Mouse (Mus musculus) liver, embryonic 11.5 days (tissue): ENCODE measurements at regions not wholly inside any gene's neighbourhood (a gene's known extent, or its start where the extent isn't known, plus 50 kb on each side); places are given as distances from the start of the nearest gene placed in this dataset.

Experiments used
- ATAC-seq: fragments of 200-750 bp; cut with Nextera tagmentation; replicated peaks from 2 replicates; pipeline ENCODE4 v1.8.0; 2017; ENCODE audit warnings: moderate number of reproducible peaks, mild to moderate bottlenecking, moderate TSS enrichment, moderate library complexity; ENCODE audit not compliant: low FRiP score
- DNase-seq: peaks from one replicate; pipeline ENCODE4 v3.0.0-alpha.2; 2017; ENCODE audit warnings: low spot score
- H3K27ac ChIP-seq: fragments of 300-500 bp; sonication (generic); 2 replicates; pipeline ENCODE4 v1.5.1; 2014; ENCODE audit warnings: mild to moderate bottlenecking, low read depth, low read length, control low read depth
- H3K27me3 ChIP-seq: fragments of 300-500 bp; sonication (generic); replicated peaks from 2 replicates; pipeline ENCODE4 v1.6.1; 2014; ENCODE audit warnings: low read length, mixed read lengths; ENCODE audit not compliant: control insufficient read depth, insufficient read depth
- H3K36me3 ChIP-seq: fragments of 300-500 bp; sonication (generic); 2 replicates; pipeline ENCODE4 v1.6.1; 2014; ENCODE audit warnings: mild to moderate bottlenecking, low read length, moderate library complexity, mixed read lengths; ENCODE audit not compliant: control insufficient read depth, insufficient read depth
- H3K4me1 ChIP-seq: fragments of 300-500 bp; sonication (generic); replicated peaks from 2 replicates; pipeline ENCODE4 v1.6.1; 2014; ENCODE audit warnings: low read length, mixed read lengths; ENCODE audit not compliant: control insufficient read depth, insufficient read depth
- H3K4me2 ChIP-seq: fragments of 300-500 bp; sonication (generic); 2 replicates; pipeline ENCODE4 v1.6.1; 2014; ENCODE audit warnings: mild to moderate bottlenecking, control low read depth, moderate library complexity
- H3K4me3 ChIP-seq: fragments of 300-500 bp; sonication (generic); 2 replicates; pipeline ENCODE4 v1.5.1; 2014; ENCODE audit warnings: low read depth, low read length, control low read depth
- H3K9ac ChIP-seq: fragments of 300-500 bp; sonication (generic); 2 replicates; pipeline ENCODE4 v1.6.1; 2014; ENCODE audit warnings: low read depth, low read length, control low read depth
- H3K9me3 ChIP-seq: fragments of 300-500 bp; sonication (generic); 2 replicates; pipeline ENCODE4 v1.6.1; 2016; ENCODE audit warnings: low read length, inconsistent platforms, mixed read lengths; ENCODE audit not compliant: control insufficient read depth
- WGBS: fragments of 180-500 bp; shearing (Covaris S2); extraction: QIAGEN DNeasy Blood & Tissue Kit; methylation state at CpG from one replicate; pipeline ENCODE4 v1.1.7; 2014; 5-methylcytosine and 5-hydroxymethylcytosine counted together

DNA sequence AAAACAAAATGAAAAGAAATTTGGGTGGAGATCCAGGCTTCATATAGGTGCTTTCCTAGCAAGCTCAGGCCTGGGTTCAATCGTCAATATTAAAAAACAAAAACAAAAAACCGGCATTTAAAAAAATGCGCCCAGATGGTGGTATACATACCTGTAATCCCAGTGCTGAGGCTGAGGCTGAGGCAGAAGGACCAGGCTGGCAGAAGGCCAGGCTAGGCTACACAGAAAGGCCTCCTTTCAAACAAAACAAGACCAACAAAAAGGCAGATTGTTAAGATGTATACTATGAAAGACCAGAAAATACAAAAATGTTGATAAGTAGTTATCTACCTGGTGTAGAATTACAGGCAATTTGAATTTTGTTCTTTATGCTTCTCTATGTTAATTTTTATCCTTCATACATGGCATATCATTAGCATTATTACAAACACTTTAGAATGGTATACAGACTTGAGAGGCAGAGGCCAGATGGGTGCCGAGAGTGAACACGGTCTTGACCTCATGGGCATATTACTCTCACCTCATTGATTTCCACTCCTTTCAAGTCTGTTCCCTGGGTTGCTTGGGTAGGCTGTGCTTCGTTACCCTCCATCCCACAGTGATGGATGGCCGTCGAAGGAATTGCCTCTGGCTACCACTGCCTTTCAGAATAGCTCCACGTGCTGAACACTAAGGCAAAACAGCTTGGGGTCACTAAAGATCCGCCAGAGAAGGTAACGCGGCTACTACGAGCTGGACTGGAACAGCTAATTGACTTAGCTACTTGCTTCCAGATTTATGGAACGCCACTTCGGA, 339.6 kb upstream of the Gm6657 start:
- no peaks in the 10 kb centered on the region for H3K9me3 ChIP-seq
- no peaks in the 10 kb centered on the region for H3K27me3 ChIP-seq
- WGBS, result 70% methylated on average over 15 of the region's 15 CpGs
- DNase-seq (no peak), ATAC-seq (no peak)
- H3K27ac ChIP-seq, result no peak overlapping the region
- no peak overlapping the region for H3K4me2 ChIP-seq
- H3K4me3 ChIP-seq, result no peak overlapping the region
- no peaks in the 10 kb centered on the region for H3K4me1 ChIP-seq
- no peak overlapping the region for H3K9ac ChIP-seq
- no peaks in the 10 kb centered on the region for H3K36me3 ChIP-seq

DNA sequence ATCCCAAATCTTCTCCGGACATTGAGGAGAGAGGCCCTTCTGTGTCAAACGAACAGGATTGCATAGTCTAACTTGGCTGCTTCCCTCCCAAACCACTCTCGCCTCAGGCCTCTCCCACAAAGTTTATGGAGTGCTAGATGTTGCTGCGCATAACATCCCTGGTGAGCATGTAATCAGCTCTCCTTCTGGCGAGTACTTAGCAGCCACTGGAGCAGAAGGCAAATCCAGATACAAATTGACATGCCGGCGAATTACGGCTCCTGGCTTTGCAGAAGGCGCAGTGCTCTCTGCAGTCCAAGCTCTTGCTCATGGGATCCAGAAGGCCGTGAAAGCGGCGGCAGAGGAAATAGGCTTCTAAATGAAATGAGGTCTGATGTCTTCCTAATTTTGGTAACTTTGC, 338.2 kb upstream of the Gm6657 start:
- no peak for DNase-seq
- Histone ChIP-seq H3K36me3 (no peaks in the 10 kb centered on the region), H3K4me3 (no peak overlapping the region), H3K27ac (no peak overlapping the region), H3K9me3 (no peaks in the 10 kb centered on the region), H3K4me1 (no peaks in the 10 kb centered on the region), H3K4me2 (no peak overlapping the region), H3K27me3 (no peaks in the 10 kb centered on the region), H3K9ac (no peak overlapping the region)
- WGBS, result 77% methylated on average over 12 of the region's 12 CpGs
- no peak for ATAC-seq

DNA sequence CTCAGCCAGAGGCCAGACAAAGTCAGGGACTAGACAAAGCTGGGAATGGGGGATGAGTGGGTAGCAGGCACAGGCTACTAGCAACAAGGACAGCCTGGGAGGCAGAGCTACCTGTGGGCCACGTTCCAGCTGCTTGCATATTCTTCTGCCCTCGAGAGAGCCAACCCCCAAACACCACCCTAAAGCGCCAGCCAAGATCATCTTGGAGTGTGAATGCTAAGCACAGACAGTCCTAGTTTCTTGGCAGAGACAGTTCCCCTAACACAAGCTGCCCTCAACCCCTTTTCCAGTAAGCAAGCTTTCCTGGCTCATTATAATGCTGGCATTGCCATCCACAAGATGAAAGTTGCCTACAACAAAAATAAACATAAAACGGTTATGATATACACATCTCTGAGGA, 336.8 kb upstream of the Gm6657 start:
- H3K27ac ChIP-seq, result no peak overlapping the region
- ATAC-seq (no peak), DNase-seq (no peak)
- 70% methylated on average over 4 of the region's 4 CpGs for WGBS
- H3K36me3 ChIP-seq, result no peaks in the 10 kb centered on the region
- no peaks in the 10 kb centered on the region for H3K4me1 ChIP-seq
- no peaks in the 10 kb centered on the region for H3K27me3 ChIP-seq
- H3K9me3 ChIP-seq, result no peaks in the 10 kb centered on the region
- H3K4me2 ChIP-seq, result no peak overlapping the region
- no peak overlapping the region for H3K9ac ChIP-seq
- H3K4me3 ChIP-seq, result no peak overlapping the region

DNA sequence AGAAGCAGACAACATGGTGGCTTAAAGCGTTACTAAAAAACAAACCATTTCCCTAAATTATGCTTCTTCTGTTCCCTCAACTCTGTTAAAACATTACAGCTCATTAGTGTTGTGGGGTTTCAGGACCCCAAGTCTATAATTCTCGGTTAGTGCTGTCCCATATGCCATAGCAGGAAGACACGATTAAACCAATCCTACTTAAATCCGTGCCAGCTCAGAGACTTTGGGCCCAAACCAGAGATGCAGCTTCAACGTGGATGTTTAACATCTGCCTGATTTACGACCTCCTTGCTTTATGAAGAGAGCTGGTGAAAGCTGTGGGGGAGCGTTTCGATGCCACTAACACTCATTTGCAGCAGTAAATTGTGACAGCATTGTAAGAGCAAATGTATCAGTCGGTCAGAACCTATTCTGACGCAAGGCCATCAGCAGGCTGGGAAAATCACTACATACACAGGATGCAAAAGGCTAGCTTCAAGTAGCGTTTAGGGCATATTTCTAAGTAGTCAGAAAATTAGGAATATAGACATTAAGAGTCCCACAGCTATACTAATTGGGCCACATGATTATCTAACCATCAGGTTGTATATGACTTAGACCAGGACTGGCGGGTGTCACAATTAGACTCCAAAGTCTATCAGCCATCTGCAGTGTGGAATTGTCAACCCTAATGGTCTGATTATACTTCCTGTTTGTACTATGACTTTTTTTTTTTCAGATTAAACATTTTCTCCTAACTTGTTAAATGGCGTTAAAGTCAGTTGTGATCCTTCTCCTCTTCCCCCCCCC, 333.1 kb upstream of the Gm6657 start:
- ATAC-seq, result no peak
- no peak overlapping the region for H3K9ac ChIP-seq
- WGBS, result 77% methylated on average over 13 of the region's 13 CpGs
- no peaks in the 10 kb centered on the region for H3K9me3 ChIP-seq
- no peaks in the 10 kb centered on the region for H3K27me3 ChIP-seq
- H3K4me3 ChIP-seq, result no peak overlapping the region
- no peaks in the 10 kb centered on the region for H3K4me1 ChIP-seq
- H3K4me2 ChIP-seq, result no peak overlapping the region
- no peak for DNase-seq
- no peaks in the 10 kb centered on the region for H3K36me3 ChIP-seq
- H3K27ac ChIP-seq, result no peak overlapping the region

DNA sequence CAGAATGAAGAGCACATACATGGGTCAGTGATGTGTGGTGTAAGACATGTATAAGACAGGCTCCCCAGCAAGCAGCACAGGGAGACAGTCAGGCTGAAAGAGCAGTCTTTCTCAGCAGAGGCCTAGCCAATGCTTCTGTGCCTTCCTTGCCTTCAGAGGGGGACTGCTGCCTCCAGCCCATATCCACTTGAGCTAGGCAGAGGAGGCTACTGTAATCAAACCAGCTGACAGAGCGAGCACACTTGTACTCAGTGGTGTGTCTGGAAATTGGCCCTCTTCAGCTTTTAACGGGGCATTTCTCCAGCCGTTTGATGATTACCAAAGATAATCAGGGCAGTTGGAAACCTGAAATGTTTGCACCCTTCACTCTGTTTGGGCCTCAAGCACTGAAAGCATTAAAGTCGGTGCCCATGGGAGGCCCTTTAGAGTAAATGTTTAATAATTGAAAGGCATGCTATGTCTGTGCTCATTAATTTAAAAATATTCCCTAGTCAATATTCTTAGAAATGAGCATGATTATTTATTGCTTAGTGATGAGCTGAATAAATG, 326.0 kb upstream of the Gm6657 start:
- H3K4me2 ChIP-seq, result no peak overlapping the region
- no peak for DNase-seq
- H3K4me1 ChIP-seq, result no peaks in the 10 kb centered on the region
- WGBS, result 72% methylated on average over 4 of the region's 4 CpGs
- no peaks in the 10 kb centered on the region for H3K27me3 ChIP-seq
- no peak for ATAC-seq
- no peaks in the 10 kb centered on the region for H3K36me3 ChIP-seq
- no peak overlapping the region for H3K27ac ChIP-seq
- H3K9ac ChIP-seq, result no peak overlapping the region
- H3K4me3 ChIP-seq, result no peak overlapping the region
- H3K9me3 ChIP-seq, result no peaks in the 10 kb centered on the region

DNA sequence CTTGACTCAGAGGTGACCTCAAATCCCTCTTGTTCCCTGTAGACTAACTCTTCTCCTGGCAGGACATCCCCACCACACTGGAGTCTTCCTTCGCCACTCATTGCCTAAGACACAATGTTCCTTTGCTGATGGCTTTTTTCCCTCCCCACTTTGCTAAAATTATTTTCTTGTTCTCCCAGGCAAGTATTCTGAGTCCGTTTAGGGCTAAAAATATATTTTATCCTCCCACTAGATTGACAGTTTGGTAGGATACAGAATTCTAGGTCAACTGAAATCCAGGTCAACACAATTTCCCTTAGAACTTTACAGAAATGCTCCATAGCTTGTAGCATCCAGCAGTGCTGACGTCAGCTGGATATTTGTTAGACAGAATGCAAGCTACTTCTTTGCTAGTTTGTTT, 324.7 kb upstream of the Gm6657 start:
- H3K27me3 ChIP-seq, result no peaks in the 10 kb centered on the region
- H3K4me2 ChIP-seq, result no peak overlapping the region
- H3K9me3 ChIP-seq, result no peaks in the 10 kb centered on the region
- H3K36me3 ChIP-seq, result no peaks in the 10 kb centered on the region
- no peaks in the 10 kb centered on the region for H3K4me1 ChIP-seq
- no peak overlapping the region for H3K27ac ChIP-seq
- no peak for DNase-seq
- ATAC-seq, result no peak
- no peak overlapping the region for H3K4me3 ChIP-seq
- no peak overlapping the region for H3K9ac ChIP-seq
- 81% methylated on average over 3 of the region's 3 CpGs for WGBS

DNA sequence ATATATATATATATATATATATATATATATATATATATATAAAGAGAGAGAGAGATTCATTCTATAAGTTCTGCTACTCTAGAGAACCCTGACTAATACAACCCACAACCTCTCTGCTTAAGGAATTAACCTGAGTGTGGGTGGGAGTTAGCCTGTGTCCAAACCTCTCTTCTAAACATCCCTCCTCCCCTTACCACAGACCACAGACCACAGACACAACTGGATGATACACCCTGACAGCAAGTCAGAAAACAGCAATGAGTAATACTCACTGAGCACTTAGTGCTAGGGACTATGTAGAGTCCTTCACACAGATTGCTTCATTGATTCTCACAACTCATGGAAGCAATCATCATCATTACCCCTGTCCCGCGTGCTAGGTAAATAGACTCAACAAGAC, 306.7 kb upstream of the Gm6657 start:
- WGBS, result 93% methylated on average over 2 of the region's 2 CpGs
- DNase-seq (no peak), ATAC-seq (no peak)
- Histone ChIP-seq H3K9ac (no peak overlapping the region), H3K4me2 (no peak overlapping the region), H3K27me3 (no peaks in the 10 kb centered on the region), H3K27ac (no peak overlapping the region), H3K9me3 (no peaks in the 10 kb centered on the region), H3K4me1 (no peaks in the 10 kb centered on the region), H3K4me3 (no peak overlapping the region), H3K36me3 (no peaks in the 10 kb centered on the region)

DNA sequence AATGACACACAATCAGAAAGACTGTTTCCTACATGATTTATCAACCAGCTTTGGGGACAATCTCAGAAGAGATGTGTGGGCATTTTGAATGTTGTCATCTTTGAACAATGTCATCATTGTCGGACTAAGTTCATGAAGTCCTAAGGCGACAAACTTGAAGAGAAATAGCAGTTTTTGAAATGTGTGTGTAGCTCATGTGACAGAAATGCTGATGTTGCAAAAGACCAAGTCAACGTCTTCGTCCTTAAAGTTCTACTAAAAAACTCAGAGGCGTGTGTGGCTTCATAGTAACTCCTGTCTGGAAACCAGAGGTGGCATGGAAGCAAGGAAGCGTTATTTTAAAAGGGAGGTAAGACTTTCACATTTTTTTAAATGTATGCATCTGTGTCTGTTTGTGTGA, 302.6 kb upstream of the Gm6657 start:
- H3K27ac ChIP-seq, result no peak overlapping the region
- H3K4me3 ChIP-seq, result no peak overlapping the region
- no peaks in the 10 kb centered on the region; the same call in 1 of the 2 replicates for H3K27me3 ChIP-seq
- no peak for ATAC-seq
- WGBS, result 90% methylated on average over 6 of the region's 6 CpGs
- H3K9ac ChIP-seq, result no peak overlapping the region
- no peak for DNase-seq
- no peaks in the 10 kb centered on the region for H3K9me3 ChIP-seq
- no peaks in the 10 kb centered on the region for H3K36me3 ChIP-seq
- H3K4me1 ChIP-seq, result no peaks in the 10 kb centered on the region
- H3K4me2 ChIP-seq, result no peak overlapping the region
